Mouse (Mus musculus): ENCODE data around the gene Inpp4a.

GRCm38 (mm10) chr1:37368125-37368524 is 68.5 kb downstream of the Inpp4a start:
- TF ChIP-seq CTCF (IDR thresholded peaks at IDR 0.05; ENCODE audit: control insufficient read depth, insufficient read depth, insufficient read length), result no peak
- TF ChIP-seq USF1 (IDR thresholded peaks at IDR 0.05; ENCODE audit: low read depth), result no peak
- TF ChIP-seq MYOD1 (IDR thresholded peaks at IDR 0.05; ENCODE audit: control insufficient read depth, insufficient read length, low read depth), result no peak
- no peak for TF ChIP-seq MYOG (IDR thresholded peaks at IDR 0.05; ENCODE audit: control insufficient read depth, extremely low read depth, insufficient read length)
